Mouse (Mus musculus) frontal cortex, postnatal 36 days (tissue): ENCODE data around the gene Dact3.

ENCODE experiments used
- DNase-seq, 2 experiments: peaks; one replicate each; pipeline ENCODE4 v3.0.0; 2022; ENCODE audit warnings: low spot score in 2 of 2

The Dact3 gene

GRCm38 (mm10) chr7:16891641-16892351 lies 16.7 kb downstream of the Dact3 start, which contains the start of gene Gng8:
Gene Gng8, plus strand, starts transcription at chr7:16891786.
- DNase-seq = peak; percentile 83 to 87

DNA sequence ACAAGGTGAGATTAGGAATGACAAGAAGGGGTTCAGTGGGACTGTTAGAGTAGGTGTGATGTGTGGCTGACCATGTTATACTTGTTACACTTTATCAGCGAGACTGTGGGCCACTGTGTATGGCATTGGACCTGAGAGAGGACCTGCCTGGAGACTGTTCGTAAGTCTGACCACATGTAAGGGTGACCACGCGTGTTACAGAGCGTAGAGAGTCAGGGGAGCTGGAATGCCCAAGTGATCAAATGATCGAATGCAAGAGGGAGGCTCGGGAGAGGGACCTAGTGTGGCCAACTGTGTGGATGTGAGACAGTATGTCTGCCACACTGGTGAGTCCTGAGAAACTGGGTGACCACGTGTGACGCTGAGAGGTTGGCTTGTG lies 17.2 kb downstream of the Dact3 start:
- DNase-seq = no peak

DNA sequence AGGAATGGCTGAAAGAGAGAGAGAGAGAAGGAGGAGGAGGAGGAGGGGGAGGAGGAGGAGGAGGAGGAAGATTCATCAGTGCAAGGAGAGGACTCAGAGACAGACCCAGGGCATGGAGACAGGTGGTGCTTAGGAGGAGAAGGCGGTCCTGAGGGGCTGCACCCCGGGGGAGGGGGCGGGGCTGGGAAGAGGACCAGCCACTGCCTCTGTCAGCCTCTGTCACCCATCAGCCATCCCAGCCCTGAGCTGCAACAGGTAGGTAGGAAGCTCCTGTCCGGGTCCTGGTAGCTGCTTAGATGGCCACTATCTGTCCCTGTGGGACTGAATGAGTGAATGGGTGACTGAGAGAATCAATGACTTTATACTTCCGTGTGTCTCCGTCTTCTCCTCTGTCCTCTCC lies 18.5 kb downstream of the Dact3 start:
- no peak for DNase-seq

GRCm38 (mm10) chr7:16894279-16894678 lies 19.2 kb downstream of the Dact3 start:
- no peak for DNase-seq

DNA sequence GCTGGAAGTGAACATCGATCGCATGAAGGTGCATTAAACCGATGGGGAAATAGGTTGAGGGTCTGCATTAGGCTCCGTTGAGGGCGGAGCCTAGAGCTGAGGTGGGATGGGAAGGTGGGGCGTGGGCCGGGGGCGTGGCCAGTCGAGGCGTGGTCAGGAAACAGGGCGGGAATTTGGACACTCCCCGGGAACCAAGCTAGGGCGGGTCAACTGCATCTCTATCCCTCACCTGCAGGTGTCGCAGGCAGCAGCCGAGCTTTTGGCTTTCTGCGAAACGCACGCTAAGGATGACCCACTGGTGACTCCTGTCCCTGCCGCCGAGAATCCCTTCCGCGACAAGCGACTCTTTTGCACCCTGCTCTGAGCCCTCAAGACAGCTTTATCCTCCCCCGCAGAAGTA lies 19.9 kb downstream of the Dact3 start:
- peak; percentile 70 to 75 for DNase-seq

- DNase-seq = no peak
Observed at GRCm38 (mm10) chr7:16895511-16895910, 20.4 kb downstream of the Dact3 start.

- no peak for DNase-seq
Observed at GRCm38 (mm10) chr7:16900526-16900925, 25.4 kb downstream of the Dact3 start.

DNA sequence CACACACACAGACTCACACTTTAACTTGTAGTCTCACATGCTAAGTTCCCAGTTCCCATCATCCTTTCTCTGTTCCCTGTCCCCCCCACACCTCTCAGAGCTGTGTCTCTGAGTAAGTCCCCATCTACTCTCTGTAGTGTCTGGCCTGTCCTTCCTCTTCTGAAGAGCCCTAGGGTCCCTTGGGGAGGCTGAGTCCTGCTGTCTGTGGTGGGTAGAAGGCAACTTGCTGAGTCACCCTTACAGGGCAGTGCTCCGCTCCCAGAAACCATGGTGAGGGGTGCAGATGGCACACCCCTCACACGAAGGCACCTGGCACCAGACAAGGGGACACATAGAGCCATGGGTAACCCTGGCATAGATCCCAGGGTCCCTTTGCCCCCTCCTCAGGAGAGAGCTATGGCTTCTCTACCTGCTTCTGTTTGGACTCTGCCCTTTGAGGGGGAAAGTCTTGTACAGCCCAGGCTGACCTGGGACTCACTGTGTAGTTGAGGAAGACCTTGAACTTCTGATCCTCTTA lies 28.4 kb downstream of the Dact3 start:
- DNase-seq = no peak

- DNase-seq = no peak
Observed at GRCm38 (mm10) chr7:16904120-16904675, 29.1 kb downstream of the Dact3 start.

DNA sequence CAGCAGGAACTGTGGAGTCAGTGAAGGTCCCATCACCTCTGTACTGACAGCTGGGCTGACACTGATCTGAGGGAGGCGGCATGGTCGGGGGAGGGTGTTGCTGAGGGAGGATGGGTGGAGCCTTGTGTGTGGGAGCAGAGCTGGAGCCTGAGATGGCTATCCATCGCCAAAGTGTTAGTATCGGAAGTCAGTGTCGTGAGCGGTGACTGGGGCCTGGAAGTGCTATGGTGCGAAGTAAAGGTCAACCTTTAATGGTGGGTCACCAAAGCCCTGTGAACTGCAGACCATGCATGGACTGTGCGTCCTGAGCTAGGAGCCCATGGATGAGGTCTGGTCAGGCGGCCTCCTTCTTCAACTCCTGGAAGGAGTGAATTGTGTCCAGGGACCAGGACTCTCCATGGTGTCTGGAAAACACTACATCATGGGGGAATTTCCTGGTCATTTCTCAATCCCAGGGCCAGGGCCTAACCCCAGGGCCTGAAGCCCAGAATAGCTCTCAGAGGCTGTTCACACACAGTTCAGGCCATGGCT lies 30.4 kb downstream of the Dact3 start:
- DNase-seq = no peak

GRCm38 (mm10) chr7:16906281-16906680 lies 31.2 kb downstream of the Dact3 start, which contains the start of gene Ptgir:
Gene Ptgir, plus strand, starts transcription at chr7:16906490.
- DNase-seq = no peak

GRCm38 (mm10) chr7:16906889-16907559 lies 31.9 kb downstream of the Dact3 start:
- no peak for DNase-seq

- DNase-seq = no peak
Observed at GRCm38 (mm10) chr7:16907842-16908241, 32.7 kb downstream of the Dact3 start.

DNA sequence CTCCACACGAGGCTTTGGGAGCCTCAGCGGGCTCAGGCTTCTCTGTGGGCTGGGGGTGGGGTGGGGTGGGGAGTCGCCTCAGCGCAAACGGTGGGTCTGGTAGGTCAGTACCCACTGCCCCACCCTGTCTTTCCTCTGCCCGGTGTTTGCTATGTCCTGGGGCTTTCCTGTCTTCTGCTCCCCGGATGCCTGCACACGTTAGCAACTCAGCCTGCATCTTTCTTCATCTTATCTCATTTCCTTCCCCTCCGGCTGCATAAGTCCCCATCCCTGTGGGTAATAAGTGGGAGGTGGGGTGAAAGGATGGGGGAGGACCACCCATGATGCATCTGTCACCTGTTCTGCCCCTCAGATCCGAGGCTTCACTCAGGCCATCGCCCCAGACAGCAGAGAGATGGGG lies 33.2 kb downstream of the Dact3 start:
- no peak for DNase-seq

- no peak for DNase-seq
Observed at GRCm38 (mm10) chr7:16908859-16909258, 33.7 kb downstream of the Dact3 start.

DNA sequence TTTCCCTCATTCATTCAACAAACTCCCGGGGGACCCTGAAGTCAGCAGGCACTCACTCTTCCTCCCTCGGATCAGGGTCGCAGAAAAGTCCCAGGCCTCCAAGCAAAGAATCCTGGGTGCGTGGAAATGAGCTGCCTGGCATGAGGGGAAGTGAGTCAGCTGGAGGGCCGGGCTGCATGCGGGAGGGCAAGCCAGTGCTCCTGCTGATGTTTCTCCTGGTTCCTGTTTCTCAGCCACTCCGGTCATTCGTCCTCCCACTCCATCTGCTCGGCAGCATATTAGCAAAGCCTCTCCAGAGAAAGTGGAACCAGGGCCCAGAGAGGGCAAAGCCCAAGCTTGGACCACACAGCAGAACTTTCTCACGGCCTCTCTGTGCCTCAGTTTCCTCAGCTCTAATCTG lies 34.8 kb downstream of the Dact3 start:
- DNase-seq = no peak

DNA sequence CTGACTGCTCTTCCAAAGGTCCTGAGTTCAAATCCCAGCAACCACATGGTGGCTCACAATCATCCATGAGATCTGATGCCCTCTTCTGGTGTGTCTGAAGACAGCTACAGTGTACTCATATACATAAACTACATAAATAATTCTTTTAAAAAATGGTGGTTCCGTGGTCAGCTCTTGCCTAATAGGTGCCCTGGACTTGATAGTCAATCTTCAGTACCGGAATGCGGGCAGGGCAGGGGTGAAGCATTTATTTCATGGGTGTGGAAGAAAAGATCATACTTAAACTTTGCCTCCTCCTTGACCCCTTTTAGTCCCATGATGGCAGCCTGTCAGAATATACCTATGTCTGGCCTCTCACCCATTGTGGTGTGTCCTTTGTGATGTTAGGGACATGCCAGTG lies 36.8 kb downstream of the Dact3 start:
- DNase-seq = no peak

GRCm38 (mm10) chr7:16912360-16912759 lies 37.2 kb downstream of the Dact3 start:
- no peak for DNase-seq

GRCm38 (mm10) chr7:16913806-16914452 lies 38.8 kb downstream of the Dact3 start:
- peak; percentile 70 to 78 for DNase-seq

DNA sequence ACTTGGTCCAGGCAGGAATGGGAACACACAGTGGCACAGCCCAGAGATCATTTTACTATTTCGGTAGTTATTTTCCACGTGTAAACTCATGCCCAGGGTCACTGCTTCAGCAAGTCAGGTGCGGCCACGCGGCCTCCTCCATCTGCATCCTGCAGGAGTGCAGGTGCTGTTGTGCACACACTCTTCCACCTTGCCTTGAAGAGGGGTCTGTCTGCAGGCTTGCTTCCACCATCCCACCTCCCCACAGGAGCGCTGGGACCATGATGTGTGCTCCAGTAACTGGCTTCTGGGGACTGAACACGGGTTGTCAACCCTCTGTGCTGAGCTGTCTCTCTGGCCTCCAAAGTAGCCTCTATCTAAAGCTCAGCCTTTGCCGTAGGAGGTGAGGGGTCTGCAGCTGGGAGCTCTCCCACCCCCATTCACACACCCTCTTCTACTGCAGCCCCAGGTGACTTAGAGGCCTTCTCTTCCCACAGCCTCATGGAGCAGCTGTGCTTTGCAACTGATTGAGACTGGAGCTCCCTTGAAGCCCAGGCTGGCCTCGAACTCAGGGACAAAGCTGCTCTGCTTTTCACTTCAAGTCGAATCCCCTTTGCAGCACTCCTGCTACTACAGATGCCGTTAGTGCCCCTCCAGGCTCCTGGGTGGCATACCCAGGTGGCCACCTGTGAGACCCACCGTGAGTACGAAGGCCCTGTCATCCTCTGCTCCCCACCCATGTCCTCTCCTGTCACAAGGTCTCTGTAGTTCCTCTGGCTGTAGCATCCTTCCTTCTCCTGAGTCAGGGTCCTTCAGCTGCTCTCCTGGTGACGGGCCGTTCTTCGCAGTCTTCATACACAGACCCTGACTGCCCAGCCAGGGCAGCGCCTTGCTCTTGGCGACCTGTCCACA lies 39.6 kb downstream of the Dact3 start:
- DNase-seq = no peak
